Mouse (Mus musculus): ENCODE results near the gene 4930404N11Rik. TPM values are rescaled to one million over a fixed set of nuclear protein-coding genes. Genes with fewer than 3 reads are reported as not detected.
A peak's percentile ranks its signal among the peaks of the same experiment; 100 is the strongest.

The 4930404N11Rik gene
- polyA plus RNA-seq, 1 experiment from 2014 or later: 0.31 TPM

DNA sequence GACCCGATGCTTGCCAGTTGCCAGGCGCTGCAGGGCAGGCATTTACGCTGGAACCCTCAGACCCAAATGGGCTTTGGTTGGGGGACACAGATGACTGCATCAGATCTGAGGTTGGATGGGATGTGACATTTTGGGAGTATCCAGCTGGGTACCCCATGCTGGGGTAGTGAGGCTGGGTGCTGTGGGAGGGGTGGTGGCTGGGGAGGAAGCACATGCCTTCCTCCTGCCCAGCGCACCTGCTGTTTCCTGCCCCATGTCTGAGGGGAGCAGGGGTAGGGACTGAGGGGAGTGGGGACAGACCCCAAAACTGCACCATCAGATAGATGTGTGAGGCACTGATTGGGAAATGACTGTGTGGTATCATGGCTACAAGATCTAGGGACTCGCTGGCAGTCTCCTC, 31.1 kb upstream of the 4930404N11Rik start:
- DNase-seq (ENCODE audit: low spot score) (no peak), ATAC-seq (ENCODE audit: low read depth) (no peak)
- no peaks in the 10 kb centered on the region for H3K27me3 ChIP-seq (replicated peaks; ENCODE audit: control insufficient read depth, insufficient read depth, low read length)
- H3K9ac ChIP-seq (ENCODE audit: low read depth, low read length): no peak overlapping the region
- no peak overlapping the region for H3K4me2 ChIP-seq (ENCODE audit: low read depth, low read length)
- peaks cover 49% of the 10 kb centered on the region for H3K36me3 ChIP-seq (ENCODE audit: control insufficient read depth, insufficient read depth, low read length)
- no peak overlapping the region for H3K27ac ChIP-seq (replicated peaks; ENCODE audit: low read depth, low read length)
- no peak overlapping the region for H3K4me3 ChIP-seq (ENCODE audit: low read depth, low read length)
- WGBS: 72% methylated on average over 5 of the region's 5 CpGs
- peaks cover 20% of the 10 kb centered on the region for H3K4me1 ChIP-seq (ENCODE audit: control insufficient read depth, insufficient read depth, low read length)
- no peaks in the 10 kb centered on the region for H3K9me3 ChIP-seq (ENCODE audit: control insufficient read depth, low read length)

DNA sequence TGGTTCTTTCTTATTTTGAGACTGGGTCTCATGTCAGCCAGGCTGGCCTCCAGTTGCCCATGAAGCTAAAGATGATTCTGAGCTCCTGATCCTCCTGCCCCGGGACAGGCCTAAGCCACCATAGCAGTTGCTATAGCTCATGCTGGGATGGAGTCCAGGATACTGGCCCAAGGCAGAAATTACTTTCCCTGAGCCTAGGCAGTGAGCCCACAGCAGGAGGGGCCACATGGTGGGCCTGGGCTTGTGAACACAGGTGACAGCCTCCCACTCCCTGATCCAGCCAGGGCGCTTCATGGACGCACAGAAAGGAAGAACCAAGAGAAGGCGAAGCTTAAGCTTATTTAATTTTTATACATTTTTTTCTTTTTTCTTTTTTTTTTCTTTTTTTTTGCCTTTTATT, 30.2 kb upstream of the 4930404N11Rik start:
- no peaks in the 10 kb centered on the region for H3K27me3 ChIP-seq (replicated peaks; ENCODE audit: control insufficient read depth, insufficient read depth, low read length)
- H3K36me3 ChIP-seq (ENCODE audit: control insufficient read depth, insufficient read depth, low read length): peaks cover 44% of the 10 kb centered on the region
- no peak overlapping the region for H3K9ac ChIP-seq (ENCODE audit: low read depth, low read length)
- H3K27ac ChIP-seq (replicated peaks; ENCODE audit: low read depth, low read length): no peak overlapping the region
- ATAC-seq (ENCODE audit: low read depth) (no peak), DNase-seq (ENCODE audit: low spot score) (no peak)
- no peak overlapping the region for H3K4me2 ChIP-seq (ENCODE audit: low read depth, low read length)
- WGBS: 88% methylated on average over 4 of the region's 4 CpGs
- peaks cover 14% of the 10 kb centered on the region for H3K4me1 ChIP-seq (ENCODE audit: control insufficient read depth, insufficient read depth, low read length)
- no peak overlapping the region for H3K4me3 ChIP-seq (ENCODE audit: low read depth, low read length)
- no peaks in the 10 kb centered on the region for H3K9me3 ChIP-seq (ENCODE audit: control insufficient read depth, low read length)

DNA sequence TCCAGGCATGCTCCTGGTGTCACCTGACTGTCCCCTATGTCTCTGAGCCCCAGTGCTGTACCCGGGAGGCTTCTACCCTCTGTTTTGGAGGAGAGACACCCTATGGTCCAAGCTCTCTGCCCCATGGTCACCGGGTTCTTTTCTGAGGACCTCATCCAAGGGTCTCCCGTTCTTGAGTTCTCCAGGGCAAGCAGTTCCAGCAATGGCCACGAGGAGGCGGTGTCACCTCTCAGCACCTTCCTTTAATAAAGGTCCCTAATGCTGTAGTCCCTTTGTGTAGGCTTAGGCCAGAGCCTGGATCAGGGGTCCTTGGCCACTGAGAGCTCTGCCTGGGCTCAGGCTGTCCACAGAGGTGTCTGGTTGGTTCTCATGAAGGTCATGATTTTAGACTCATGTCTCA, 29.5 kb upstream of the 4930404N11Rik start:
- DNase-seq (ENCODE audit: low spot score): peak; percentile 48
- Histone ChIP-seq H3K27me3 (replicated peaks; ENCODE audit: control insufficient read depth, insufficient read depth, low read length) (no peaks in the 10 kb centered on the region), H3K9ac (ENCODE audit: low read depth, low read length) (no peak overlapping the region), H3K4me1 (ENCODE audit: control insufficient read depth, insufficient read depth, low read length) (peaks cover 14% of the 10 kb centered on the region), H3K27ac (replicated peaks; ENCODE audit: low read depth, low read length) (no peak overlapping the region), H3K36me3 (ENCODE audit: control insufficient read depth, insufficient read depth, low read length) (peaks cover 36% of the 10 kb centered on the region), H3K9me3 (ENCODE audit: control insufficient read depth, low read length) (no peaks in the 10 kb centered on the region), H3K4me3 (ENCODE audit: low read depth, low read length) (no peak overlapping the region), H3K4me2 (ENCODE audit: low read depth, low read length) (no peak overlapping the region)
- 12% methylated on average over 5 of the region's 5 CpGs for WGBS
- ATAC-seq (ENCODE audit: low read depth): no peak

- DNase-seq (ENCODE audit: low spot score) (no peak), ATAC-seq (ENCODE audit: low read depth) (no peak)
- H3K9ac ChIP-seq (ENCODE audit: low read depth, low read length): peak overlapping the region; percentile 59
These were observed 27.9 kb upstream of the 4930404N11Rik start for GRCm38 (mm10) chr10:81393456-81394063.

GRCm38 (mm10) chr10:81392781-81393185, 27.2 kb upstream of the 4930404N11Rik start, which contains the start of gene Smim24:
Gene Smim24 (plus strand): TSS chr10:81393051.
- Histone ChIP-seq H3K9me3 (ENCODE audit: control insufficient read depth, low read length) (no peaks in the 10 kb centered on the region), H3K4me1 (ENCODE audit: control insufficient read depth, insufficient read depth, low read length) (peaks cover 14% of the 10 kb centered on the region), H3K27ac (replicated peaks; ENCODE audit: low read depth, low read length) (peak within 1 kb of the TSS; percentile 58), H3K27me3 (replicated peaks; ENCODE audit: control insufficient read depth, insufficient read depth, low read length) (no peaks in the 10 kb centered on the region), H3K4me2 (ENCODE audit: low read depth, low read length) (peak within 1 kb of the TSS; percentile 61), H3K9ac (ENCODE audit: low read depth, low read length) (peak within 1 kb of the TSS; percentile 59), H3K4me3 (ENCODE audit: low read depth, low read length) (peak within 1 kb of the TSS; percentile 31), H3K36me3 (ENCODE audit: control insufficient read depth, insufficient read depth, low read length) (peaks cover 30% of the 10 kb centered on the region)
- DNase-seq (ENCODE audit: low spot score): no peak
- no peak for ATAC-seq (ENCODE audit: low read depth)
- 69% methylated on average over 8 of the region's 14 CpGs for WGBS

More at GRCm38 (mm10) chr10:81393456-81394063, 27.9 kb upstream of the 4930404N11Rik start:
- WGBS: 3% methylated on average over 19 of the region's 19 CpGs
- Histone ChIP-seq H3K27me3 (replicated peaks; ENCODE audit: control insufficient read depth, insufficient read depth, low read length) (no peaks in the 10 kb centered on the region), H3K4me3 (ENCODE audit: low read depth, low read length) (peak overlapping the region; percentile 31), H3K4me2 (ENCODE audit: low read depth, low read length) (peak overlapping the region; percentile 61), H3K36me3 (ENCODE audit: control insufficient read depth, insufficient read depth, low read length) (peaks cover 30% of the 10 kb centered on the region), H3K9me3 (ENCODE audit: control insufficient read depth, low read length) (no peaks in the 10 kb centered on the region), H3K27ac (replicated peaks; ENCODE audit: low read depth, low read length) (peak overlapping the region; percentile 58), H3K4me1 (ENCODE audit: control insufficient read depth, insufficient read depth, low read length) (peaks cover 14% of the 10 kb centered on the region)

DNA sequence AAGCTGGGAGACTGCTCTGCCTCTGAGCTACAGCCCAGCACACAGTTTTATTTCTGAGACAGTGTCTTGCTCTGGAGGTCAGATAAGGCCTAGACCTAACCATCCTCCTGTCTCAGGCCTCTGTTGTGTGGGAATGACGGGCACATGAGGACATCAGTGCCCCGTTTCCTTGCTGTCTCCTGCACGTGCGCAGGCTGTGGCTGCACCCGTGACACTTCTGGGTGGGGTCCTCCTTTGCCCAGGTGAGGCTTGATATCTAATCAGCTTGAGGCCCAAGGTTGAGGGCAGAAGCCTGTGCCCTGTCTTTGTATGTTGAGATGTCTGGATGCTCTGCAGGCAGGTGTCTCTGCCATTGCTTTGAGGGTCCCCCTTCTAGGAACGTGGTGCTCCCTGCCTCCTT, 26.7 kb upstream of the 4930404N11Rik start:
- no peak overlapping the region for H3K27ac ChIP-seq (replicated peaks; ENCODE audit: low read depth, low read length)
- DNase-seq (ENCODE audit: low spot score) (no peak), ATAC-seq (ENCODE audit: low read depth) (no peak)
- H3K4me2 ChIP-seq (ENCODE audit: low read depth, low read length): no peak overlapping the region
- H3K9ac ChIP-seq (ENCODE audit: low read depth, low read length): no peak overlapping the region
- no peaks in the 10 kb centered on the region for H3K9me3 ChIP-seq (ENCODE audit: control insufficient read depth, low read length)
- peaks cover 14% of the 10 kb centered on the region for H3K4me1 ChIP-seq (ENCODE audit: control insufficient read depth, insufficient read depth, low read length)
- WGBS: 87% methylated on average over 6 of the region's 6 CpGs
- H3K36me3 ChIP-seq (ENCODE audit: control insufficient read depth, insufficient read depth, low read length): peaks cover 31% of the 10 kb centered on the region
- H3K4me3 ChIP-seq (ENCODE audit: low read depth, low read length): no peak overlapping the region
- no peaks in the 10 kb centered on the region for H3K27me3 ChIP-seq (replicated peaks; ENCODE audit: control insufficient read depth, insufficient read depth, low read length)

GRCm38 (mm10) chr10:81390678-81390965, 25.0 kb upstream of the 4930404N11Rik start:
- WGBS: 89% methylated on average over 9 of the region's 13 CpGs
- no peak overlapping the region for H3K4me3 ChIP-seq (ENCODE audit: low read depth, low read length)
- no peak for ATAC-seq (ENCODE audit: low read depth)

DNA sequence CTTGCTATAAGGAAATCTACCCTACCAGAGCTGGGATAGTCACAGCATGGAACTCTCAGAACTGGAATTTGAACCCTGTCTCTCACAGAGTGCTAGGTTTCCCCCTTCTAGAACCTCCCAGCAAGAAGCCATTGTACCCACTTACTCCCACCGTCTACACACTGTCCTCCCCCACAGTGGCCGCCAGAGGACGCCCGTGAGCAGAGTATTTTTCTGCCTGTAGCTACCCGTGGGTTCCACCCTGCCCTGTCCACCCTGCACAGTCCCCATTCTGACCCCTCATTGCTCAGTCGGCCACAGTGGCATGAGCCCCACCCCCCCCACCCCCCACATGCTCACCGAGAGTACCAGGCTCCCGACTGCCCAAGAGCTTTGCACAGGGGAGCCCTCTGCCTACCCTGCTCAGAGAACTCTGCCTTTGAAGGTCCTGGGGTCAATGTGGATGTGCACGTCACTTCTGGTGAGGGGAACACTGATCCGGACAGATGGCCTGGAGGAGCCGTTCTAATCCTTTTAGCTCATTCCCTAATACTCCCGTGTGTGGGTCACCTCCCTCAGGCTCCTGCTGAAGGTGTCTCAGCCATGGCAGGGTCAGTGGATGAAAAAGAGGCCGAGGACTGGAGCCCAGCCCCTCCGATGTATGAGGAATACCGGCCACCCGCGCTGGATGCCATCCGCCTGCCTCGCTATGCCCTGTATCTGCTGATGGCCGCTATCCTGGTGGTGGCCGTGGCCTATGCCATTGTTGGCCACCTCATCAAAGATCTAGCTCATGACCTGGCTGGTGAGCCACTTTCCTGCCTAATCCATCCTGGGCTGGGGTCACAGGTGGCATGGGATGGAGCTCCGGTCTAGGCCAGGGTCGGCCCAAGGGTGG, 24.4 kb upstream of the 4930404N11Rik start:
- 57% methylated on average over 22 of the region's 23 CpGs for WGBS
- H3K27me3 ChIP-seq (replicated peaks; ENCODE audit: control insufficient read depth, insufficient read depth, low read length): no peaks in the 10 kb centered on the region
- no peak overlapping the region for H3K4me2 ChIP-seq (ENCODE audit: low read depth, low read length)
- H3K27ac ChIP-seq (replicated peaks; ENCODE audit: low read depth, low read length): no peak overlapping the region
- ATAC-seq (ENCODE audit: low read depth): peak; percentile 62
- H3K9me3 ChIP-seq (ENCODE audit: control insufficient read depth, low read length): no peaks in the 10 kb centered on the region
- no peak for DNase-seq (ENCODE audit: low spot score)
- H3K4me3 ChIP-seq (ENCODE audit: low read depth, low read length): no peak overlapping the region
- H3K4me1 ChIP-seq (ENCODE audit: control insufficient read depth, insufficient read depth, low read length): peaks cover 22% of the 10 kb centered on the region
- H3K9ac ChIP-seq (ENCODE audit: low read depth, low read length): no peak overlapping the region
- H3K36me3 ChIP-seq (ENCODE audit: control insufficient read depth, insufficient read depth, low read length): peaks cover 36% of the 10 kb centered on the region

More at GRCm38 (mm10) chr10:81390678-81390965, 25.0 kb upstream of the 4930404N11Rik start:
- no peak overlapping the region for H3K4me2 ChIP-seq (ENCODE audit: low read depth, low read length)
- no peak overlapping the region for H3K9ac ChIP-seq (ENCODE audit: low read depth, low read length)
- H3K27ac ChIP-seq (replicated peaks; ENCODE audit: low read depth, low read length): no peak overlapping the region
- peaks cover 17% of the 10 kb centered on the region for H3K4me1 ChIP-seq (ENCODE audit: control insufficient read depth, insufficient read depth, low read length)
- H3K36me3 ChIP-seq (ENCODE audit: control insufficient read depth, insufficient read depth, low read length): peaks cover 36% of the 10 kb centered on the region
- H3K9me3 ChIP-seq (ENCODE audit: control insufficient read depth, low read length): no peaks in the 10 kb centered on the region
- no peak for DNase-seq (ENCODE audit: low spot score)
- no peaks in the 10 kb centered on the region for H3K27me3 ChIP-seq (replicated peaks; ENCODE audit: control insufficient read depth, insufficient read depth, low read length)

All from embryonic facial prominence, embryonic 14.5 days (tissue).